Comparison of ENCODE assay signal across 9 mouse cellular contexts in genomic region chr9:62349250-62349649, GRCm38 (mm10). TPM values are rescaled to one million over a fixed set of nuclear protein-coding genes. Genes with fewer than 3 reads are reported as not detected.
DNase-seq lines count a peak whose midpoint lies in the region; ATAC-seq and TF ChIP-seq lines count a peak whose summit lies in the region.
"Had no signal": no experiment of that assay in that cellular context is flagged by ENCODE, and none has a peak within 500 bp of the region (broad histone marks: within the 10 kb centered on the region; RNA-seq: fewer than 3 reads in every experiment).

No protein-coding gene starts in this region.

- H3K9ac ChIP-seq in forebrain, embryonic 12.5 days, result no peak overlapping the region
- no peak overlapping the region for H3K9ac ChIP-seq in forebrain, embryonic 11.5 days (ENCODE audit: low read length)
- 0 out of 2 replicates have a peak overlapping the region, but pooled peaks have one; percentile 5 for H3K9ac ChIP-seq in midbrain, embryonic 13.5 days (replicated peaks)
- H3K9ac ChIP-seq in midbrain, postnatal 0 days (replicated peaks; ENCODE audit: low read length, poor library complexity, severe bottlenecking), result no peak overlapping the region

- H3K9me3 ChIP-seq in forebrain, embryonic 12.5 days, result no peaks in the 10 kb centered on the region
- H3K9me3 ChIP-seq in forebrain, embryonic 11.5 days (ENCODE audit: control insufficient read depth, low read length), result no peaks in the 10 kb centered on the region
- no peaks in the 10 kb centered on the region for H3K9me3 ChIP-seq in midbrain, embryonic 13.5 days
- H3K9me3 ChIP-seq in midbrain, postnatal 0 days (ENCODE audit: low read length), result no peaks in the 10 kb centered on the region
- no peaks in the 10 kb centered on the region for H3K9me3 ChIP-seq in heart, embryonic 10.5 days

- no peaks in the 10 kb centered on the region; the same call in 1 of the 2 replicates for H3K36me3 ChIP-seq in forebrain, embryonic 12.5 days (replicated peaks)
- H3K36me3 ChIP-seq in forebrain, embryonic 11.5 days (ENCODE audit: control insufficient read depth, insufficient read depth, low read length), result no peaks in the 10 kb centered on the region
- H3K36me3 ChIP-seq in midbrain, embryonic 13.5 days, result no peaks in the 10 kb centered on the region
- H3K36me3 ChIP-seq in midbrain, postnatal 0 days (ENCODE audit: insufficient read depth, low read length), result no peaks in the 10 kb centered on the region
- 0 out of 2 replicates have a peak, but pooled peaks cover 10% of the 10 kb centered on the region for H3K36me3 ChIP-seq in heart, embryonic 10.5 days

- peaks cover 76% of the 10 kb centered on the region for H3K4me1 ChIP-seq in forebrain, embryonic 12.5 days
- H3K4me1 ChIP-seq in forebrain, embryonic 11.5 days (replicated peaks; ENCODE audit: control insufficient read depth, insufficient read depth, low read length), result peaks cover 32% of the 10 kb centered on the region
- H3K4me1 ChIP-seq in midbrain, embryonic 13.5 days (replicated peaks), result peaks cover 75% of the 10 kb centered on the region
- H3K4me1 ChIP-seq in midbrain, postnatal 0 days (ENCODE audit: insufficient read depth, low read length), result peaks cover 10% of the 10 kb centered on the region
- H3K4me1 ChIP-seq in heart, embryonic 10.5 days, result peaks cover 83% of the 10 kb centered on the region

- 70% methylated on average over 15 of the region's 15 CpGs for WGBS in forebrain, embryonic 12.5 days
- 71% methylated on average over 15 of the region's 15 CpGs for WGBS in forebrain, embryonic 11.5 days
- 56% methylated on average over 15 of the region's 15 CpGs for WGBS in midbrain, embryonic 13.5 days
- WGBS in midbrain, postnatal 0 days, result 53% methylated on average over 15 of the region's 15 CpGs
- 42% methylated on average over 15 of the region's 15 CpGs for WGBS in heart, embryonic 10.5 days

- no peak for DNase-seq in forebrain, embryonic 11.5 days (ENCODE audit: low spot score)
- no peak for DNase-seq in midbrain, postnatal 0 days (ENCODE audit: low spot score)
- peak; percentile 84 for DNase-seq in heart, embryonic 10.5 days (ENCODE audit: low spot score)
- peak; percentile 72 for DNase-seq in naive thymus-derived CD4-positive, alpha-beta T cell, adult 2 months (ENCODE audit: low read depth)
- no peak for DNase-seq in adipocyte (ENCODE audit: low spot score)
- DNase-seq: layer of hippocampus, adult 9-11 months had no signal

- H3K4me2 ChIP-seq in forebrain, embryonic 12.5 days, result no peak overlapping the region
- H3K4me2 ChIP-seq in forebrain, embryonic 11.5 days (ENCODE audit: low read depth, low read length, severe bottlenecking), result no peak overlapping the region
- H3K4me2 ChIP-seq in midbrain, embryonic 13.5 days (replicated peaks), result no peak overlapping the region
- no peak overlapping the region for H3K4me2 ChIP-seq in midbrain, postnatal 0 days (ENCODE audit: low read depth, low read length, poor library complexity, severe bottlenecking)

- H3K4me3 ChIP-seq in forebrain, embryonic 12.5 days (replicated peaks), result no peak overlapping the region
- H3K4me3 ChIP-seq in forebrain, embryonic 11.5 days (ENCODE audit: low read depth, low read length), result no peak overlapping the region
- H3K4me3 ChIP-seq in midbrain, embryonic 13.5 days (replicated peaks), result no peak overlapping the region
- no peak overlapping the region for H3K4me3 ChIP-seq in midbrain, postnatal 0 days (ENCODE audit: low read depth, low read length)
- 0 out of 2 replicates have a peak overlapping the region, but pooled peaks have one; percentile 12 for H3K4me3 ChIP-seq in heart, embryonic 10.5 days

- H3K27me3 ChIP-seq in forebrain, embryonic 12.5 days, result no peaks in the 10 kb centered on the region
- H3K27me3 ChIP-seq in forebrain, embryonic 11.5 days (ENCODE audit: control insufficient read depth, insufficient read depth, low read length), result no peaks in the 10 kb centered on the region
- no peaks in the 10 kb centered on the region for H3K27me3 ChIP-seq in midbrain, embryonic 13.5 days
- H3K27me3 ChIP-seq in midbrain, postnatal 0 days (ENCODE audit: insufficient read depth, low read length), result no peaks in the 10 kb centered on the region
- no peaks in the 10 kb centered on the region for H3K27me3 ChIP-seq in heart, embryonic 10.5 days (ENCODE audit: insufficient read depth, poor library complexity, severe bottlenecking)

- H3K27ac ChIP-seq in forebrain, embryonic 12.5 days, result 0 out of 2 replicates have a peak overlapping the region, but pooled peaks have one; percentile 11
- H3K27ac ChIP-seq in forebrain, embryonic 11.5 days (ENCODE audit: low read depth, low read length), result no peak overlapping the region
- peak overlapping the region; percentile 57 for H3K27ac ChIP-seq in midbrain, embryonic 13.5 days
- no peak overlapping the region for H3K27ac ChIP-seq in midbrain, postnatal 0 days (ENCODE audit: low read depth, low read length)
- peak overlapping the region; percentile 78 for H3K27ac ChIP-seq in heart, embryonic 10.5 days

- ATAC-seq in forebrain, embryonic 12.5 days (ENCODE audit: low FRiP score), result no peak; the same call in 1 of the 2 replicates
- no peak for ATAC-seq in forebrain, embryonic 11.5 days (replicated peaks; ENCODE audit: low FRiP score)
- no peak for ATAC-seq in midbrain, embryonic 13.5 days
- no peak for ATAC-seq in midbrain, postnatal 0 days (ENCODE audit: low FRiP score)
- no peak for ATAC-seq in granulocyte monocyte progenitor cell, adult 5-6 weeks (replicated peaks; ENCODE audit: poor library complexity, severe bottlenecking)

- no peak for TF ChIP-seq CTCF in midbrain, postnatal 0 days (IDR thresholded peaks at IDR 0.05)

RNA-seq across cellular contexts. Expression of gene Anp32a, which starts 8.2 kb away (rescaled TPM):
- 203 and 223 TPM in 2 replicates for polyA plus RNA-seq in forebrain, embryonic 12.5 days (2016; fragmentation: Nextera tagmentation; extraction: Ambion mirVana)
- 145 and 184 TPM in 2 replicates for polyA plus RNA-seq in forebrain, embryonic 11.5 days (2014; fragmentation: Nextera tagmentation; extraction: Ambion mirVana)
- 149 and 175 TPM in 2 replicates for polyA plus RNA-seq in midbrain, embryonic 13.5 days (2015; fragmentation: Nextera tagmentation; extraction: Ambion mirVana)
- total RNA-seq in midbrain, postnatal 0 days (2014; rRNA removed), result 88.8 and 114 TPM in 2 replicates
- 60.5 and 76.2 TPM in 2 replicates for polyA plus RNA-seq in midbrain, postnatal 0 days (2015; fragmentation: Nextera tagmentation; extraction: Ambion mirVana)
- polyA plus RNA-seq in heart, embryonic 10.5 days (2016; fragmentation: Nextera tagmentation; extraction: Ambion mirVana), result 160 and 178 TPM in 2 replicates
- 212 and 423 TPM in 2 replicates for total RNA-seq in granulocyte monocyte progenitor cell, adult 5-6 weeks (2014; fragmentation: Nextera tagmentation)
- 721 and 833 TPM in 2 replicates for total RNA-seq in granulocyte monocyte progenitor cell, adult 5-6 weeks (2017)

Comparison
In these comparisons a context has a peak if more than half of its experiments do, and no peak if none do; other contexts are left out.
1. H3K27ac ChIP-seq: peak in forebrain, embryonic 12.5 days (single experiment), midbrain, embryonic 13.5 days (single experiment) and heart, embryonic 10.5 days (single experiment); none in forebrain, embryonic 11.5 days (single experiment) and midbrain, postnatal 0 days (single experiment).
2. DNase-seq: peak in heart, embryonic 10.5 days (single experiment) and naive thymus-derived CD4-positive, alpha-beta T cell, adult 2 months (single experiment); none in forebrain, embryonic 11.5 days (single experiment), midbrain, postnatal 0 days (single experiment) and adipocyte (single experiment).